Mouse (Mus musculus) stomach, embryonic 16.5 days (tissue): ENCODE measurements around the gene Amn1. TPM values are rescaled to one million over a fixed set of nuclear protein-coding genes. Genes with fewer than 3 reads are reported as not detected.
A peak's percentile ranks its signal among the peaks of the same experiment; 100 is the strongest.
"Not testable (repeated sequence)": the region's sequence is repeated elsewhere in the genome, so short reads cannot be mapped to it uniquely, and the experiment has no call there.

Experiments used
- ATAC-seq: fragments of 200-750 bp; cut with Nextera tagmentation; 2 replicates; pipeline ENCODE4 v1.8.0; 2017; ENCODE audit warnings: moderate number of reproducible peaks, moderate TSS enrichment; ENCODE audit not compliant: insufficient read depth, low FRiP score
- H3K27ac ChIP-seq: fragments of 300-500 bp; sonication (generic); 2 replicates; pipeline ENCODE4 v1.5.1; 2014; ENCODE audit warnings: low read length
- H3K27me3 ChIP-seq: fragments of 300-500 bp; sonication (generic); 2 replicates; pipeline ENCODE4 v1.6.1; 2014; ENCODE audit warnings: low read length, control low read depth, mixed read lengths; ENCODE audit not compliant: control insufficient read depth, insufficient read depth
- H3K36me3 ChIP-seq: fragments of 300-500 bp; sonication (generic); 2 replicates; pipeline ENCODE4 v1.6.1; 2014; ENCODE audit warnings: low read length; ENCODE audit not compliant: control insufficient read depth, insufficient read depth
- H3K4me1 ChIP-seq: fragments of 300-500 bp; sonication (generic); 2 replicates; pipeline ENCODE4 v1.6.1; 2014; ENCODE audit warnings: low read length, control low read depth, mixed read lengths; ENCODE audit not compliant: control insufficient read depth, insufficient read depth
- H3K4me2 ChIP-seq: fragments of 300-500 bp; sonication (generic); 2 replicates; pipeline ENCODE4 v1.6.1; 2014; ENCODE audit warnings: low read depth, low read length, mixed read lengths
- H3K4me3 ChIP-seq: fragments of 300-500 bp; sonication (generic); replicated peaks from 2 replicates; pipeline ENCODE4 v1.5.1; 2014; ENCODE audit warnings: mild to moderate bottlenecking, low read length
- H3K9ac ChIP-seq: fragments of 300-500 bp; sonication (generic); 2 replicates; pipeline ENCODE4 v1.6.1; 2014; ENCODE audit warnings: low read length
- H3K9me3 ChIP-seq: fragments of 300-500 bp; sonication (generic); replicated peaks from 2 replicates; pipeline ENCODE4 v1.6.1; 2016; ENCODE audit warnings: low read length, control low read depth; ENCODE audit not compliant: control insufficient read depth
- WGBS: fragments of 180-500 bp; shearing (Covaris S2); extraction: QIAGEN DNeasy Blood & Tissue Kit; methylation state at CpG from one replicate; pipeline ENCODE4 v1.1.7; 2014; 5-methylcytosine and 5-hydroxymethylcytosine counted together
- polyA plus RNA-seq: library from polyadenylated mRNA; unstranded; fragments of >200 nt; fragmentation: Nextera tagmentation; extraction: Ambion mirVana; gene quantifications from 2 replicates; pipeline ENCODE4 v1.2.1, GENCODE M21; 2015

Gene Amn1
- polyA plus RNA-seq, 1 experiment from 2014 or later = 24.1 TPM

GRCm38 (mm10) chr6:149129870-149130269, 58.6 kb downstream of the Amn1 start, which contains the start of gene Gm10203:
Gm10203 (plus strand) TSS chr6:149130170.
- not testable (repeated sequence) for ATAC-seq

GRCm38 (mm10) chr6:149126675-149127074, 61.8 kb downstream of the Amn1 start:
- no peak for ATAC-seq
- no peak overlapping the region for H3K27ac ChIP-seq
- H3K9me3 ChIP-seq = no peaks in the 10 kb centered on the region
- no peak overlapping the region for H3K4me3 ChIP-seq
- H3K9ac ChIP-seq = no peak overlapping the region
- 55% methylated on average over 4 of the region's 4 CpGs for WGBS
- H3K4me1 ChIP-seq = no peaks in the 10 kb centered on the region
- H3K4me2 ChIP-seq = no peak overlapping the region
- no peaks in the 10 kb centered on the region for H3K27me3 ChIP-seq
- no peaks in the 10 kb centered on the region for H3K36me3 ChIP-seq

More at GRCm38 (mm10) chr6:149129870-149130269, 58.6 kb downstream of the Amn1 start, which contains the start of gene Gm10203:
- not testable (repeated sequence) for H3K4me1 ChIP-seq, H3K27ac ChIP-seq, H3K9ac ChIP-seq, H3K36me3 ChIP-seq, H3K4me2 ChIP-seq, H3K9me3 ChIP-seq, H3K27me3 ChIP-seq, H3K4me3 ChIP-seq
- 88% methylated on average over 8 of the region's 8 CpGs for WGBS

DNA sequence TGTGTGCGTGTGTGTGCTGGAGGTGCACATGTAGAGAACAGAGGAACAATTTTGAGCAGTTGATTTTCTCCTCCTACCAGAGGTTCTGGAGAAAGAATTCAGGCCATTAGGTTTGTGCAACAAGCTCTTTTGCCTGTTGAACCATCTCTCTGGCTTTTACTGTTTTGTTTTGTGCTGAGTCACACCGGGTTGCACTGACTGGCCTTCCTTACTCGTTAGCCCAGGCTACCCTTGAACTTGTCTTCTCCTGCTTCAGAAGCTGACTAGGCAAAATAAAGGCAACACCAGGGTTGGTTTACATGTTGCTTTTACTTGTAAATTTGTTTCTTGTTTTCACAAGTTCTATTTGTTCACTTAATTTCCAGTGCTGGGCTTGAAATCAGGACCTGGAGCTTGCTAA, 65.5 kb downstream of the Amn1 start:
- Histone ChIP-seq H3K9ac (no peak overlapping the region), H3K36me3 (no peaks in the 10 kb centered on the region), H3K4me2 (no peak overlapping the region), H3K27ac (no peak overlapping the region), H3K4me3 (no peak overlapping the region), H3K4me1 (0 out of 2 replicates have a peak, but pooled peaks cover 5% of the 10 kb centered on the region), H3K27me3 (no peaks in the 10 kb centered on the region), H3K9me3 (no peaks in the 10 kb centered on the region)
- WGBS = 85% methylated on average over 3 of the region's 3 CpGs
- ATAC-seq = no peak

DNA sequence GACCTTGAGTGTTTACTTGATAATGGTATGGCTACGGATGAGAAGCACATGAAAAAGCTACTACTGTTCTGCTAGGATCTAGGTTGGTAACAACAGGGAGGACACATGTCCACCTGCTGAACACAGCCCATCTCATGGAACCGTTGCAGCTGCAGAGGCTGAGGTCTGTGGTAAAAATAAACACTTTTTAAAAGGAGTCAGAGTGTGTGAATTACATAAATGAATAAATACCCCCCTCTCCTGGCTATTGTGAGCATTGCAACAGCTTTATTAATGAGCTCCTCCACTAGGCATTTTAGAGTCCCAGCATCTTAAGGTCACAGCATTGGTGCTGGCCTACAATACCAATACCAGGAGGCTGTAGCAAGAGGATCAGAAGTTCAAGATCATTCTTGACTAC, 68.7 kb downstream of the Amn1 start:
- Histone ChIP-seq H3K27me3 (no peaks in the 10 kb centered on the region), H3K4me2 (no peak overlapping the region), H3K4me3 (no peak overlapping the region), H3K4me1 (0 out of 2 replicates have a peak, but pooled peaks cover 5% of the 10 kb centered on the region), H3K36me3 (no peaks in the 10 kb centered on the region), H3K9ac (no peak overlapping the region), H3K9me3 (no peaks in the 10 kb centered on the region), H3K27ac (no peak overlapping the region)
- WGBS = 10% methylated on average over 2 of the region's 2 CpGs
- ATAC-seq = 0 out of 2 replicates have a peak, but pooled peaks have one; percentile 50

DNA sequence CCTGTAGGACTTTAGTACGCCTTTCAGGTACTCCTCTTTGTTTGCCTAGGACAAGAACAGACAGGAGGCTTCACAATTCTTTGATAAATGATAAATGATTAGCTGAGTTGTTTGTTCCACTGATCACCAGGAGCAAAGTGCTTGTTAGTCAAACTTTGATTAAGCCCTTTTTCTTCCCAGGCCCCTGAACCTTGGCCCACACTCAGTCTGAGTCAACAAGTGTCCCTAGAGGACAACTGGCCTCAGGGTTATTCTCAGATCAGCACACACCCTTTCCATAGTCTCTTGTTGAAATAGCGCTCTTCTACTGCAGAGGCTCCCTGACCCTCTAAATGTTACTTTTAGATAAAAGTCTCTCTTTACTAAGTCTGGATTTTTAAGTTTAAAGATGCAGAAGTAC, 69.6 kb downstream of the Amn1 start:
- H3K4me2 ChIP-seq = no peak overlapping the region
- no peak overlapping the region for H3K27ac ChIP-seq
- H3K9me3 ChIP-seq = no peaks in the 10 kb centered on the region

GRCm38 (mm10) chr6:149116992-149117391, 71.5 kb downstream of the Amn1 start:
- H3K36me3 ChIP-seq = no peaks in the 10 kb centered on the region
- no peak for ATAC-seq

More for the DNA sequence above, 69.6 kb downstream of the Amn1 start:
- Histone ChIP-seq H3K27me3 (no peaks in the 10 kb centered on the region), H3K4me1 (0 out of 2 replicates have a peak, but pooled peaks cover 5% of the 10 kb centered on the region), H3K9ac (no peak overlapping the region), H3K4me3 (no peak overlapping the region), H3K36me3 (no peaks in the 10 kb centered on the region)
- 42% methylated on average over 2 of the region's 2 CpGs for WGBS
- ATAC-seq = peak; percentile 62

GRCm38 (mm10) chr6:149108909-149109308, 79.6 kb downstream of the Amn1 start:
- no peaks in the 10 kb centered on the region for H3K27me3 ChIP-seq
- ATAC-seq = no peak
- WGBS = 71% methylated on average over 2 of the region's 2 CpGs
- H3K27ac ChIP-seq = no peak overlapping the region
- no peak overlapping the region for H3K4me3 ChIP-seq
- no peaks in the 10 kb centered on the region for H3K9me3 ChIP-seq
- no peak overlapping the region for H3K4me2 ChIP-seq
- H3K4me1 ChIP-seq = no peaks in the 10 kb centered on the region
- no peaks in the 10 kb centered on the region for H3K36me3 ChIP-seq
- H3K9ac ChIP-seq = no peak overlapping the region

More at GRCm38 (mm10) chr6:149116992-149117391, 71.5 kb downstream of the Amn1 start:
- H3K4me2 ChIP-seq = no peak overlapping the region
- 0 out of 2 replicates have a peak, but pooled peaks cover 5% of the 10 kb centered on the region for H3K4me1 ChIP-seq
- H3K27ac ChIP-seq = no peak overlapping the region
- no peak overlapping the region for H3K4me3 ChIP-seq
- no peaks in the 10 kb centered on the region for H3K9me3 ChIP-seq
- H3K27me3 ChIP-seq = no peaks in the 10 kb centered on the region
- H3K9ac ChIP-seq = no peak overlapping the region

GRCm38 (mm10) chr6:149107615-149108014, 80.9 kb downstream of the Amn1 start:
- no peak overlapping the region for H3K9ac ChIP-seq
- H3K4me2 ChIP-seq = no peak overlapping the region
- H3K4me1 ChIP-seq = no peaks in the 10 kb centered on the region
- H3K27ac ChIP-seq = no peak overlapping the region
- H3K36me3 ChIP-seq = no peaks in the 10 kb centered on the region
- ATAC-seq = no peak
- 71% methylated on average over 3 of the region's 3 CpGs for WGBS
- H3K27me3 ChIP-seq = no peaks in the 10 kb centered on the region
- H3K4me3 ChIP-seq = no peak overlapping the region
- no peaks in the 10 kb centered on the region for H3K9me3 ChIP-seq
